In genomic region chr2:7022184-7022583, GRCm38 (mm10) we compare ENCODE assay signal across 19 mouse cellular contexts.
"Had no signal": no experiment of that assay in that cellular context is flagged by ENCODE, and none has a peak within 500 bp of the region (broad histone marks: within the 10 kb centered on the region; RNA-seq: fewer than 3 reads in every experiment).

No protein-coding gene starts in this region.

- H3K4me3 ChIP-seq: limb, embryonic 10.5 days; limb, embryonic 13.5 days; liver, embryonic 12.5 days; liver, embryonic 15.5 days; lung, embryonic 15.5 days; midbrain, embryonic 12.5 days; midbrain, embryonic 15.5 days; neural tube, embryonic 13.5 days had no signal

- H3K27ac ChIP-seq: limb, embryonic 10.5 days; limb, embryonic 13.5 days; liver, embryonic 12.5 days; liver, embryonic 15.5 days; lung, embryonic 15.5 days; macrophage; midbrain, embryonic 12.5 days; midbrain, embryonic 15.5 days; neural tube, embryonic 13.5 days had no signal

- H3K27me3 ChIP-seq: limb, embryonic 13.5 days; liver, embryonic 12.5 days; liver, embryonic 15.5 days; lung, embryonic 15.5 days; midbrain, embryonic 12.5 days; midbrain, embryonic 15.5 days; neural tube, embryonic 13.5 days had no signal

- H3K9me3 ChIP-seq: limb, embryonic 10.5 days; limb, embryonic 13.5 days; liver, embryonic 12.5 days; liver, embryonic 15.5 days; lung, embryonic 15.5 days; midbrain, embryonic 12.5 days; midbrain, embryonic 15.5 days; neural tube, embryonic 13.5 days had no signal

- ATAC-seq: liver, embryonic 12.5 days; midbrain, embryonic 15.5 days had no signal

- H3K4me2 ChIP-seq: limb, embryonic 13.5 days; liver, embryonic 12.5 days; liver, embryonic 15.5 days; lung, embryonic 15.5 days; midbrain, embryonic 12.5 days; midbrain, embryonic 15.5 days; neural tube, embryonic 13.5 days had no signal

- DNase-seq: kidney, adult 18-20 months; kidney, adult 9 months; kidney, postnatal 14 days; kidney, postnatal 4 days; liver; lung, adult 18-20 months; lung, postnatal 14 days; thymus, adult 2 months; thymus, postnatal 14 days; thymus, postnatal 4 days had no signal

- H3K4me1 ChIP-seq: limb, embryonic 10.5 days; limb, embryonic 13.5 days; liver, embryonic 12.5 days; liver, embryonic 15.5 days; midbrain, embryonic 15.5 days had no signal

- H3K9ac ChIP-seq: limb, embryonic 13.5 days; liver, embryonic 12.5 days; liver, embryonic 15.5 days; lung, embryonic 15.5 days; midbrain, embryonic 12.5 days; midbrain, embryonic 15.5 days; neural tube, embryonic 13.5 days had no signal

- H3K36me3 ChIP-seq: limb, embryonic 10.5 days; limb, embryonic 13.5 days; liver, embryonic 12.5 days; liver, embryonic 15.5 days; midbrain, embryonic 12.5 days; midbrain, embryonic 15.5 days; neural tube, embryonic 13.5 days had no signal
